Mouse (Mus musculus): ENCODE results near the gene Sec24a.

DNA sequence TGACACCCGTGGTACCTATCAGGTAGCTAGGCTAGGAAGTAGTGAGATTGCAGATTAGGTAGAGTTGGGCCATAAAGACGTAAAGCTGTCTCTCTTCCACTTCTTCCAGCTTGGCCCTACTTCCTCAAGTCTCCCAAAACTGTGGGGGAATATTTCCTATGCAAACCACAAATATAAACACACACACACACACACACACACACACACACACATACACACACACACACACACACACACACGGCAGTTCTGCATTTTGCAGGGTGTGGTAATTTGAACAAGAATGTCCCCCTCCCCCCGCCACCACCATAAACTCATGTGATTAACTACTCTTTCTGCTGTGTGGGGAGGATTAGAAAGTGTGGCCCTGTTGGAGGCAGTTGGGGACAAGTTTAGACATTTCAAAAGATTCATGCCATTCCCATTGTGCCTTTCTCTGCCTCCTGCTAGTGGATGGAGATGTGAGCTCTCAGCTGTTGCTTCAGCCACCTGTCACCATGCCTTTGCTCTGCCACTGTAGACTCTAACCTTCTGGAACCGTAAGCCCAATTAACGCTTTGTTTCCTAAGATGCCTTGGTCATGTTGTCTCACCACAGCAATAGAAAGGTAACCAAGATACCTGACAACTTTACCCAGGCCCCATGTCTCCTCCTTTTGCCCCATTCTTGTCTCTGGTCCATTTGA, 85.6 kb downstream of the Sec24a start:
- TF ChIP-seq CTCF (IDR thresholded peaks at IDR 0.05) (no peak), EP300 (IDR thresholded peaks at IDR 0.05; ENCODE audit: insufficient read depth, low read depth, low read length) (no peak)

Data from heart, adult 2 months (tissue).